Mouse (Mus musculus) liver, embryonic 14.5 days (tissue): ENCODE measurements at regions not wholly inside any gene's neighbourhood (a gene's known extent, or its start where the extent isn't known, plus 50 kb on each side); places are given as distances from the start of the nearest gene placed in this dataset.

Source experiments
- ATAC-seq: fragments of 200-750 bp; cut with Nextera tagmentation; 2 replicates; pipeline ENCODE4 v1.8.0; 2017; ENCODE audit warnings: moderate number of reproducible peaks, mild to moderate bottlenecking, moderate library complexity; ENCODE audit not compliant: insufficient read depth
- DNase-seq, 3 experiments: peaks; one replicate each; pipeline ENCODE4 v3.0.0-alpha.2; 2012 to 2013; ENCODE audit warnings: low read depth in 3 of 3, low spot score in 3 of 3
- H3K27ac ChIP-seq: fragments of 300-500 bp; sonication (generic); 2 replicates; pipeline ENCODE4 v1.5.1; 2014; ENCODE audit warnings: moderate library complexity, mild to moderate bottlenecking, control low read depth, inconsistent platforms
- H3K27me3 ChIP-seq: fragments of 300-500 bp; sonication (generic); 2 replicates; pipeline ENCODE4 v1.6.1; 2014; ENCODE audit warnings: mild to moderate bottlenecking, low read length, moderate library complexity; ENCODE audit not compliant: control insufficient read depth, insufficient read depth
- H3K36me3 ChIP-seq: fragments of 300-500 bp; sonication (generic); replicated peaks from 2 replicates; pipeline ENCODE4 v1.6.1; 2014; ENCODE audit warnings: low read depth; ENCODE audit not compliant: control insufficient read depth, insufficient read depth
- H3K4me1 ChIP-seq, 2 experiments: fragments of 200-500 bp in 1 of 2; fragments of 300-500 bp in 1 of 2; sonication (generic) in 1 of 2; replicated peaks; 2 replicates each; pipeline ENCODE4 v1.6.1; 2012 to 2014; ENCODE audit warnings: antibody characterized with exemption in 1 of 2, inconsistent platforms in 1 of 2, low read length in 1 of 2; ENCODE audit not compliant: control insufficient read depth in 2 of 2, insufficient read depth in 2 of 2
- H3K4me2 ChIP-seq: fragments of 300-500 bp; sonication (generic); 2 replicates; pipeline ENCODE4 v1.6.1; 2014; ENCODE audit warnings: low read depth, mild to moderate bottlenecking, control low read depth, moderate library complexity
- H3K4me3 ChIP-seq, 2 experiments: fragments of 200-500 bp in 1 of 2; fragments of 300-500 bp in 1 of 2; sonication (generic) in 1 of 2; 2 replicates each; pipeline ENCODE4 v1.5.1; 2012 to 2014; ENCODE audit warnings: low read depth in 2 of 2, low read length in 2 of 2, mild to moderate bottlenecking in 2 of 2, control low read depth in 1 of 2, inconsistent platforms in 1 of 2, moderate library complexity in 1 of 2; ENCODE audit not compliant: insufficient read depth in 1 of 2
- H3K9ac ChIP-seq: fragments of 300-500 bp; sonication (generic); replicated peaks from 2 replicates; pipeline ENCODE4 v1.6.1; 2014; ENCODE audit warnings: mild to moderate bottlenecking, control low read depth, moderate library complexity
- H3K9me3 ChIP-seq: fragments of 300-500 bp; sonication (generic); 2 replicates; pipeline ENCODE4 v1.6.1; 2016; ENCODE audit warnings: low read length, mixed read lengths; ENCODE audit not compliant: control insufficient read depth
- CTCF ChIP-seq: IDR thresholded peaks from 2 replicates; pipeline ENCODE4 v1.5.1; 2016; ENCODE audit warnings: antibody characterized with exemption, low read depth, control low read depth
- EP300 ChIP-seq: IDR thresholded peaks from 2 replicates; pipeline ENCODE4 v1.6.1; 2016; ENCODE audit warnings: antibody characterized with exemption, low read depth
- WGBS: fragments of 180-500 bp; shearing (Covaris S2); extraction: QIAGEN DNeasy Blood & Tissue Kit; methylation state at CpG from one replicate; pipeline ENCODE4 v1.1.7; 2014; ENCODE audit not compliant: insufficient replicate concordance; 5-methylcytosine and 5-hydroxymethylcytosine counted together

DNA sequence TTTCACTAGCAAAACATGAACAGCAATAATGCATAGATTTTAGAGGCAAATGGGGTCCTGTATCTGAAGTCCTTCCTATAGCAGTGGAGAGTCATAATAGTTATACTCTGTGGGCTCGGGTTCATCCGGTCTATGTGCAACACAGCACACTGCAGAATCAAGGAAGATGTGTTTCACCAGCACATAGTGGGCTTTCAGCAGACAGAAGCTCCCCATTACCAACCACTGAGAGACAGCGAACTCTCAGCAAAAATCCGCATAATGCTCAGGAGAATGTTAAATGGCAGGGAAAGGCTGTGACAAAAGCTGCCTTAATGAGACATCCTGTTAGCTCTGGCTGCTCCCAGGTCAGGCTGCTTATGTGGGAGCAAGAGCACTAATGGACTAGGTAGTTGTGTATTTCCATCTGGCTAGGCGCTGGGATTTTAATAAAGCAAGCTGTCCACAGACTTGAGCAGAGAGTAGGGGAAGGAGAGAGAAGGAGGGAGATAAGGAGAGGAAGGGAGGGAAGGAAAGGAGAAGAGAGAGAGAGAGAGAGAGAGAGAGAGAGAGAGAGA, 286.7 kb upstream of the Cdh11 start:
- H3K4me2 ChIP-seq, result no peak overlapping the region
- H3K27me3 ChIP-seq, result no peaks in the 10 kb centered on the region
- no peaks in the 10 kb centered on the region for H3K9me3 ChIP-seq
- 60% methylated on average over 5 of the region's 5 CpGs for WGBS
- no peak for TF ChIP-seq EP300
- no peak for TF ChIP-seq CTCF
- no peak overlapping the region for H3K4me3 ChIP-seq
- H3K36me3 ChIP-seq, result no peaks in the 10 kb centered on the region
- H3K27ac ChIP-seq, result no peak overlapping the region
- H3K9ac ChIP-seq, result no peak overlapping the region
- ATAC-seq (no peak), DNase-seq (no peak)
- no peaks in the 10 kb centered on the region for H3K4me1 ChIP-seq

DNA sequence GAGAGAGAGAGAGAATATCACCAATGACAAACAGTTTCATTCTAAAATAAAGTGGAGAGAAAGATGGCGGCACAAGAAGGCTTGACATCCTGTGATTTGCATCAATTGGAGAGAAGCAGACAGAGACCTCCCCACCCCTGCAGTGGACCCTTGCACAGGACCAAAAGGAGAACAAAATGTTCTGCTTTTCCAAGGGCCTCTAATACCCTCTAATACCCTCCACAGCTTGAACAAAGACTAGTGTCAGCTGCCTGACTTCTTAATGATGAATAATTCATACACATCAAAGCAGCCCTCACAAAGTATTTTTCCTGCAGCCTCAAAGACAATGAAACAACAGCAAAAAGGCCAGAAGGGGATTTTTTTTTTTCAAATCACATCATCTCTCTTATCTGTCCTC, 287.2 kb upstream of the Cdh11 start:
- no peaks in the 10 kb centered on the region for H3K9me3 ChIP-seq
- H3K36me3 ChIP-seq, result no peaks in the 10 kb centered on the region

DNA sequence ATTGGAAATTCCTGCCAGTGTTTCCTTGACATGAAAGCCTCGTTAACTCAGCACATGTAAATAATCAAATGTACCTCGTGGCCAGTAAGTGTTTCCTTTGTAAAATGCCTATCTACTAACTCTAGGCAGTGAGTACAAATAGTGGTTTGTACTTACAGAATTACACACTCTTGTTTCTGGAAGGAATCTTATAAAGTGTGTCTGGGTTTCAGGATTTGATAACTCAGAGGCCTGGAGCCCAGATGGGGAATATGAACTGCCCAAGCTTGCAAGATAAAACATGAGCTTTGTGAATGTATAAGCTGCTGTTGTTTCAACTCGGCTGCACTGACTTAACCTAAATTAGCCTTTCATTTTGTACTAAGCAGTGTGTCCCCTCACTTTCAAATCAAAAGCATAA, 293.1 kb upstream of the Cdh11 start:
- Histone ChIP-seq H3K27ac (no peak overlapping the region), H3K9me3 (no peaks in the 10 kb centered on the region), H3K4me2 (no peak overlapping the region), H3K4me3 (no peak overlapping the region), H3K4me1 (no peaks in the 10 kb centered on the region), H3K36me3 (no peaks in the 10 kb centered on the region), H3K27me3 (no peaks in the 10 kb centered on the region), H3K9ac (no peak overlapping the region)
- DNase-seq, result no peak
- no peak for ATAC-seq
- 25% methylated on average over 3 of the region's 3 CpGs for WGBS
- TF ChIP-seq EP300 (no peak), CTCF (no peak)

More for the DNA sequence above, 287.2 kb upstream of the Cdh11 start:
- no peak overlapping the region for H3K4me2 ChIP-seq
- H3K4me1 ChIP-seq, result no peaks in the 10 kb centered on the region
- no peak overlapping the region for H3K27ac ChIP-seq
- no peaks in the 10 kb centered on the region for H3K27me3 ChIP-seq
- DNase-seq (no peak), ATAC-seq (no peak)
- H3K9ac ChIP-seq, result no peak overlapping the region
- TF ChIP-seq EP300 (no peak), CTCF (no peak)
- no peak overlapping the region for H3K4me3 ChIP-seq
- WGBS, result 59% methylated on average over 1 of the region's 1 CpGs

DNA sequence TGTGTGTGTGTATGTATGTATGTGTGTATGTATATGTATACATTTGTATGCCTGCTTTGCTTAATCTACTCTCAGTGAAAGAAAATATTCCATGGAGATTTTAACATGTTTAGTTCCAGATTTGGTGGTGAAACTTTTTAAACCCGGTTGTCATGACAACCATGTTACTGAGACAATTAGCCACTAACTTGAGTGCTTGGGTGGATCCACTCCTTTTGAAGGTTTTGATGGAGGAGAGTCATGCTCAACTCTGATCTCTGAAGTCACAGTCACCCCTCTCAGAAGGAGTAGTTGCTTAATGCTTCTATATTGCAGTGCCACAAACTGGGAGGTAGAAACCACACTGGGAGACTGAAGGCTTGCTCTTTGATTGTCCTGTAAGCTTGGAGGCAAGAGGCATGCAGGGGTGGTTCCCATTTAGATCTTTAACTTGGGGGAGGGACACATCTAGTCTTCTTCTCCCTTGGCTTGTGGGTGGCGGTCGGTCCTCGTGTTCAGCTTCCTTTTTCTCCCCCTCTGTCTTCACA, 301.6 kb upstream of the Cdh11 start:
- Histone ChIP-seq H3K27ac (no peak overlapping the region), H3K4me2 (no peak overlapping the region), H3K4me3 (no peak overlapping the region), H3K4me1 (no peaks in the 10 kb centered on the region), H3K9me3 (no peaks in the 10 kb centered on the region), H3K27me3 (no peaks in the 10 kb centered on the region), H3K36me3 (no peaks in the 10 kb centered on the region), H3K9ac (no peak overlapping the region)
- DNase-seq (no peak), ATAC-seq (no peak)
- TF ChIP-seq EP300 (no peak), CTCF (no peak)
- 45% methylated on average over 4 of the region's 4 CpGs for WGBS

DNA sequence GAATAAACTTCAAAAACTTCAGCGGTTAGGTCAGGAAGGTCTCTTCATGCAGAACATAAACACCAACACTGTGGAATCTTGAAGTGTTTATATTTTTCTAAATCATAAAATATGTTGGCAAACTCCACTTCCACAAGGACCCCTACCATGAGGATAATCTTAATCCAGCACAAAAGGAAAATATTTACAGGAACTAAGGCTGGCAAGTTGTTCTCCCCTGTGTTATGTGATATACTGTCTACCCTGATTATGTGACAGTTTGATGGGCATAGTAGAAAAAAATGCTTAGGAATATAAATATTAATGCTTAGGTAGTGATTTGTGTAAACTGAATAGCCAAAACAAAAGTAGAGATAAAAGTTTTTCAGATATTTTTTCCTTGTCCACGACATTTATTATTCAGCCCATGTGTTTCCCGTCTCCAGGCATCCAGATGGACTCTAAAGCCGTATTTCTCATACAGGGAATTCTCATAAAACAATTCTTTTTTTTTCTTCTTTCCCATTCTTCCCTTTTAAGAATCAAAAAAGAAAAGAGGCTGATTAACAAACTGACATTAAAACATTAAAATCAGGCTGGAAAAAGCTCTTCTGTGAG, 311.2 kb upstream of the Cdh11 start:
- 60% methylated on average over 4 of the region's 4 CpGs for WGBS
- H3K27me3 ChIP-seq, result no peaks in the 10 kb centered on the region
- H3K4me2 ChIP-seq, result no peak overlapping the region
- H3K4me3 ChIP-seq, result no peak overlapping the region
- no peaks in the 10 kb centered on the region for H3K4me1 ChIP-seq
- DNase-seq, result no peak
- ATAC-seq, result no peak
- TF ChIP-seq CTCF (no peak), EP300 (no peak)
- no peak overlapping the region for H3K9ac ChIP-seq
- no peak overlapping the region for H3K27ac ChIP-seq
- H3K36me3 ChIP-seq, result no peaks in the 10 kb centered on the region
- H3K9me3 ChIP-seq, result no peaks in the 10 kb centered on the region
